Mouse (Mus musculus): ENCODE measurements at regions not wholly inside any gene's neighbourhood (a gene's known extent, or its start where the extent isn't known, plus 50 kb on each side); places are given as distances from the start of the nearest gene placed in this dataset.

DNA sequence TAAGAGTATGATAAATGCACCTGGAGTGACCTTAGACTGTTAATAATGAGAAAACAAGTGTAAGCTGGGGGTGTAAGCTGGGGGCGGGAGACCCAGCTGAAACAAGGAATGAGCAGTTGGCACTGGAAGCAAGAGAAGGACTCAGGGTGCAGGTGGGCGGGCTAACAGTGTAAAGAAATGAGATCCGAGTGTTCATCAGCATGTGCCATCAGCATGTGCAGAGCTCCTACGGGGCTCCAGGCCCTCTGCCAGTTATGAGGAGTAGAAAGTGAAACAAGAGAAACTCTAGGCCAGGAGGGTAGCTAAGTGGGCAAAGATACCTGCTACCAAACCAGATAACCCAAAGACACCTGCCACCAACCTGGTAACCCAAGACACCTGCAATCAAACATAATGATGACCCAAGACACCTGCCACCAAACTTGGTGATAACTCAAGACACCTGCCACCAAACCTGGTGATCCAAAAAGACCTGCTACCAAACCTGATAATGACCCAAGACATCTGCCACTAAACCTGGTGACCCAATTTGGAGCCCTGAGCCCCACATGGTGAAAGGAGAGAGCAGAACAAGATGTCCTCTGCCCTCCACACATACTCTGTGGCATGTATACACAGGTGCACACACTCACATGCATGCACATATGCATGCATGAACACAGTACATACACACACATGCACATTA is 120.1 kb upstream of the Ctnnb1 start:
- DNase-seq (ENCODE audit: low read depth in 2 of 2, low spot score in 2 of 2): no peak

DNA sequence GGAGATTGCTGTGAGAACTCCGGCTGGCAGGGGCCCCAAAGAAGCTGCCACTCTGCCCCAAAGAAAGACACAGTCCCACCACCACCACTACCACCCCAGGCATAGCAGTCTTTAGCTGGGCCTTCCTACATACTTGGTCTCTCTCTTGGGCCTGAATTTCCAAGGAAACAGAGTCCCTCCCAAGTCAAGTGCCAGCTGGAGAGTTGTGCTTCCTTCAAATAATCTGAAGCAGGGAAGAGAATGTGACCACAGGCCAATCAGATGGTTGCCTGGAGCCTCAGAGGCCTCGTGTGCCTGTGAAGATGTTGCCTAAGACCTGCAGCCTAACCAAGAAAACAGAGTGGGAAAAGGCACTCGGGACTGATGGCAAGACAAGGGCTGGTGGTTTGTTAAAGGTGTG is 117.5 kb upstream of the Ctnnb1 start:
- DNase-seq (ENCODE audit: low read depth in 2 of 2, low spot score in 2 of 2): no peak

DNA sequence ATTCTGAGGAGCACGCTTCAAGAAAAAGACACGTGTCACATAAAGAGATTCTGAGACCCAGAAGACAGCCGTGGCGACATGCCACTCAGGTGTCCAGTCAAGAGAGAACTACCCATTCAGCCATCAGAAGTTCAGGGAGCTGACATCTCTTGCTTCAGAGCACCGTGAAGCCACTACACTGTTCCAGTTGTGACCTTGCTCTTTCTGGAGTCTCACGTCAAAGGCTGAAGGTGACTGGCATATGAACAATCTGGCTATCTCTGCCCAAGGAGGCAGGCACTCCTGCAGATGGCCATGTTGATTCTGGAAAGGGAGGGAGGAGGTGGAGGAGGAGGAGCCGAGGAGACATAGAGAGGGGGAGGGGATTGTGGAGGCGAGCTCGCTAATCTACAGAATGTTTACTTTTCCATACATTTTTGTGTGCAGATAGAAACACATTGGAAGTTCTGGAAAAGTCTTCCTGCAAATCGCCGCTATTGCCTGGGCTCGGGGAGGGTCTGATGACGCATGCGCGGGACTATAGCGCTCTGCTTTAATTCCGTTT is 116.3 kb upstream of the Ctnnb1 start:
- DNase-seq (ENCODE audit: low read depth in 2 of 2, low spot score in 2 of 2): no peak

DNA sequence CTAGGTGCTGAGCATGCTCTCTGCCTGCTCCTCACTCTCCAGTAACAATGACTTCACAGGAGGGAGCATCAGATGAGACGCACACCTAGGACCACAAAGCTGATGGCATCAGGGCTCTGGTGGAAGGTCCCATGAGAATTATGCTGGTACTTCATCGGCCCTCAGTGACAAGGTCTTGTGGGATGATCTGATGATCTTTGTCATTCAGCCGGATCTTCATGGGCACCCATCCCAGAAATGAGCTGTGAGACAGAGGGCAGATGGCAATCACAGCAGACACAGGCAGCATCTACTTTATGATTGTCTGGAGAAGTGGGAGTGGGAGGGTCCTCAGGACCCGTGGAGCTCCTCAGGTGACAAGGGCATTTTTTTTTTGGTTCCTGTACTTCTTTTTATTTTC is 114.7 kb upstream of the Ctnnb1 start:
- no peak for DNase-seq (ENCODE audit: low read depth in 2 of 2, low spot score in 2 of 2)

DNA sequence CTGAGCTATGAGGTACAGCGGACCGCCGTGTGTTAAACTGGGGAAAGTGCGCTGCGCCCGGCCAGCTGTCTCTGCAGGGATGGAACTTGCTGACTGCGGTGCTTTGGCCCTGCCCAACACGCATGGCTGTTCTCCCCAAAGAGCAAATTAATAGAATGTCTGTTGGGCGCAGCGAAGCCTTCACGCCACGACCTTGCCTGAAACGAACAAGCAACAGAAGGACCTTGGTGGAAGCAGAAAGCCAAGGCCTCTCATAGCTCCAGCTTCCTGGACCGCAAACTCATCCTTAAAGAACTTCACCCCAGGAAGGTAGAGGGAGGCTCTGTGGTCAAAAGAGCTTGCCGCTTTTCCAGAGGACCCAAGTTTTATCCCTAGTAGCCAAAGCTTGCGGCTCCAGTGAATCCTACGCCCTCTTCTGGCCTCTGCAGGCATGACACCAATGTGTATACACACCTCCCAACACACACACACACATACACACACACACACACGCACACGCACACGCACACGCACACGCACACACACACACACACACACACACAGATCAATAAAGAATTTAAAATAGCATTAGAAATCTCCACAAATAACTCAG is 110.2 kb upstream of the Ctnnb1 start:
- DNase-seq (ENCODE audit: low read depth in 2 of 2, low spot score in 2 of 2): no peak

DNA sequence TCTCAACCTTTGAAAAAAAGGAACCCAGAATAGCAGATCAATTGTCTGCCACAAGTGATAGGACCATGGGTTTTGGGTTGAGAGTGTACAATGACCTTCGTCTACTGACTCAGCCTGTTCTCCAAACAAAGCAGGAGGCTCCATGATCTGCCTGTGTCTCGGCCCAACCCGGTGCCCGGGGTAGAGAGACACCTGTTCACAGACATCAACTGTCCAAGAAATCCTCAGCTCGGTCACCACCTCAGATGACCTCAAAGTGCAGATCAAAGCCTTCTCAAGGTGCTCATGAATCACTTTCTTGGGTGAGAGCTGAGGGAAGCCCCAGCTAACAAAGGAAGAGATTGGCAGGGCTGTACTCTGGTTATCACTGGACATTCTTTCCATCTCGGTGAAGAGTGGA is 108.1 kb upstream of the Ctnnb1 start:
- no peak for DNase-seq (ENCODE audit: low read depth in 2 of 2, low spot score in 2 of 2)

DNA sequence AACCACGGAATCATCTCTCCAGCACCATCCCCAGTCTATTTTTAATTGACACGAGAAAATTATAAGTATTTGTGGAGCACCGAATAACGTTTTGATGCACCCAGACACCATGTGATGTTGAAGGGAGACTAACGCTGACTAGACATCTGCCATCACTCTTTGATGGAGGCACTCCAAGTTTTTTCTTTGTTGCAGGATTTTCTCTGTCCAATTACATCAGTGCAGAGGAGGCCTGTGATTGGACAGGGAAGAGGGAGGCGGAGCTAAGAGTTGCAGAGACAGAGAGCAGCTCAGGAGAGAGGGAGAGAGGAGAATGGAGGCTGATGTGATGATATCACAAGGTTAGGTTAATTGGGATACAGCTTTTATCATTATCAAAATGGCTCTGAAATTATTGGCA is 105.6 kb upstream of the Ctnnb1 start:
- DNase-seq (ENCODE audit: low read depth in 2 of 2, low spot score in 2 of 2): no peak

DNA sequence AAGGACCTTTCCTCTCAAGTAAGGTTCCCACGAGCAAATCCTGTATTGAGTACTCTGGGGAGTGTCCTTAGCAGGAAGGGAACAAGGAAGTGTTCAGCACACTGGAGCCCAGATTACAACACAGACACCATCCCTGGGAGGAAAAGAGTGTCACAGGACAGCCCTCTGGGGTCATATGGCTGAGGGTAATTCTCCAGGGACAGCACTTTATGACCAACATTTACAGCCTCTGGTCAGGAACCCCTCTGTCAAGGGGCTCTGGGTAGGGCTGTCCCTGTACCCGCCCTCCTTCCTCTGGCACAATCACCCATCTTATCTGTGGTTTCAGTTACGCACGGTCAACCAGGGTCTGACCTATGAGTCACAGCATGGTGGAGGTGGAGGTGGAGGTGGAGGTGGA is 102.8 kb upstream of the Ctnnb1 start:
- no peak for DNase-seq (ENCODE audit: low read depth in 2 of 2, low spot score in 2 of 2)

DNA sequence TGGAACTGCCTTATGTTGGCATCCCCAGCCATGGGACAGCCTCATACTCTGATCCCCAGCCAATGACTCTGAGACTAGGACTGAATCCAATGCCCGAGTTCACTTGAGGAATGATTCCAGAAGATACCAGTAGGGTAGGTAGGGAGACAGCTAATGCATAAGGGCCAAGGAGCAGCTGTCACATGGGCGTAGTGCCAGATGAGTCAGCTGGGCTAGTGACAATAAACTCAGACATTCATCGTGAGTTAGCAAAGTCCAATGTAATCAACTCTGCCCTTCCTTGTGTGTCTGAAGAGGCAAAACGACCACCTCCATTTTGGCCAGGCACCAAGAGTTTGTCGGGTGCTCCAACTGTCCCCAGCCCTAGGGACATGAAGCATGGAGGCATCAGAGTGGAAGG is 98.5 kb upstream of the Ctnnb1 start:
- no peak for DNase-seq (ENCODE audit: low read depth in 2 of 2, low spot score in 2 of 2)

DNA sequence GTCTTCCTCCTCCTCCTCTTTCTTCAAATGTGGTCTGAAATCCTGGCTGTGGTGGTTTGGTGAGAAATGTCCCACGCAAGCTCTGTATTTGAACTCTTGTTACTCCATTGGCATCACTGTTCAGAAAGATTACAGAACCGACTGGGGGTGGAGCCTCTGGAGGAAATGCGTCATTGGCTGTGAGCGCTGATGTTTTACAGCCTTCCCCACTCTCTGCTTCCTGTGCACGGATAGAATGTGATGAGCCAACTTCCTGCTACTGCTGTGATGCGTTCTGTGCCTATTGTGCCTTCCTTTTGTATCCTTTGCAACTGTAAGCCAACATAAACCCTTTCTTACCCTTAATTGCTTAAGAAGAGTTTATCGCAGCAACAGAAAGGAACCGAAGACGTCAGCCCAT is 94.8 kb upstream of the Ctnnb1 start:
- DNase-seq (ENCODE audit: low read depth in 2 of 2, low spot score in 2 of 2): no peak

DNA sequence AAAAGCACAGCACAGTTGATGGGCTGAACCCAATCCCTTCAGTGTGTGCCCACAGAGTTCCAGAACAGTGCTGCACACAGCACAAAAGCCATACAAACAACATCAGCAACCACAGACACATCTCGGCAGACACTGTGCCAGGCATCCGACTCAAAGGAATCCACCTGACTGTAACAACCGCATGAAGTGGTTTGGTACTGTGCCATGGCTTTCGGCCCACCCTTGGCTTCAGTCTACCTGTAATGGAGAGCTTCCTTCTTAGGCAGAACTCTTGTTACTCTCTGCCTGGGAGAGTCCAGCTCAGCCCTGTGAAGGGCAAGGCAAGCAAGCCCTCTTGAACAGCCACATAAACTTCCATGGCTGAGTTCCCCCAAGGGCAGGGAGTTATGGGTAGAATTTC is 93.4 kb upstream of the Ctnnb1 start:
- no peak for DNase-seq (ENCODE audit: low read depth in 2 of 2, low spot score in 2 of 2)

DNA sequence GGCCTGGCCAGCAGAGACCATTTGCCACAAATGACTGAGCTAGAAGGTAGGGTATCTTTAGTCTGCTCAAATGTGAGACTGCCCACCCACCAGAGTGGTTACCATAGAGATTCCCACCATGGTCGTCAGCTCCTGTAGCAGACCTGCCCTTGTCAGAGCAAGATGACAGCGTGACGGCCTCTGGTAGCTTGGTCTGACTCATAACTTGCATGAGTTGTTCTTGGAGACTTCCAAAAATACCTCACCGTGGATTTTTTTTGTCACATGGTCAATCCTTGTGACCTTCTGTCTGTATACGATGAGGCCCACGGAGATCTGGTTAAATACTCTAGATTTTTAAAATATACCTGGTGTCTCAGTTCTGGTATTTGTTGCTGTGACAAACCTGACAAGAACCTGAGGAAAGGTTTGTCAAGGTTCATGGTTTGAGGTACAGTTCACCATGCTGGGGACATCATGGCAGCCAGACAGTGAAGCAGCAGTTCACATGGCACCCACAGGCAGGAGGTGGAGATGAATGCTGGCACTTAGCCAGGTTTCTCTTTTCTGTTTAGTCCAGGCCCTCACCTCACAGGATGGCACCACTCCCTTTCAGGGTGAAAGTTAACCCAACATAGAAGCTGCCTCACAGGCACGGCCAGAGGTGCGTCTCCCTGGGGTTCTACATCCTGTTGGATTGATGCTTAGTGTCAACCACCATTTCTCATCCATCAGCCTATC is 91.4 kb upstream of the Ctnnb1 start:
- no peak for DNase-seq (ENCODE audit: low read depth in 2 of 2, low spot score in 2 of 2)

DNA sequence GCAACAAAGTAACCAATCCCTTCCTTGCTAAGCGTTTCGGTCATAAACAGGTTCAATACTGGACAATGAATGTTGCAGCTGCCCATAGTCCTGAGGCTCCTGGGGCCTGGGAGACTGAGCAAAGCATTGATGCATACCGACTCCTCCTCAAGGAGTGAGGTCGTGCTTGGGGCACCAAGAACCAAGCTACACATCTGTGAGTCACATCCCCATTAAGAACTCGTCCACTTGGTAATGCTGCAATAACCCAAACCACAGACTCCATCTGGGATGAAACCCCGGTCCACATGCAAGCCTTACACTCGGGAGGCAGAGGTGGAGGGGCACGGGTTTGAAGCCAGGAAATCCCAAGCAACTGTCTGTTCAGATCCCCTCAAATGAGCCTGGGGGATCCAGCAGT is 85.3 kb upstream of the Ctnnb1 start:
- DNase-seq (ENCODE audit: low read depth in 2 of 2, low spot score in 2 of 2): no peak

DNA sequence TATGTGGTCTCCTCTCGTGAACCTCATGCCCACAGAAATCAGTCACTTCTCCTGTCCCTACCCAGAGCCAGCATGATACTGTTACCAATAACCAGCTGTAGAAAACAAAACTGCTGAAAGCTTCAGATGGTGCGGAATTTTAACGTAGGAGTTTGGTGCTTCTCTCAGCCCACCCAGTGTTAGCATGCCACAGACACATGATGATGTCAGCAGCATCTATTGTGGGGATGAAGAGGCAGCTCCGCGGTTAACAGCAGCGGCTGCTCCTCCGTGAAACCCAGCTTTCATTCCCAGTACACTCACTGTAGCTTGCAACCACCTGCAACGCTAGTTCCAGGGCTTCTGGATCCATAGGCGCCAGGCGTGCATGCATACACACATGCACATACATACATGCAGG is 83.5 kb upstream of the Ctnnb1 start:
- DNase-seq (ENCODE audit: low read depth in 2 of 2, low spot score in 2 of 2): no peak

DNA sequence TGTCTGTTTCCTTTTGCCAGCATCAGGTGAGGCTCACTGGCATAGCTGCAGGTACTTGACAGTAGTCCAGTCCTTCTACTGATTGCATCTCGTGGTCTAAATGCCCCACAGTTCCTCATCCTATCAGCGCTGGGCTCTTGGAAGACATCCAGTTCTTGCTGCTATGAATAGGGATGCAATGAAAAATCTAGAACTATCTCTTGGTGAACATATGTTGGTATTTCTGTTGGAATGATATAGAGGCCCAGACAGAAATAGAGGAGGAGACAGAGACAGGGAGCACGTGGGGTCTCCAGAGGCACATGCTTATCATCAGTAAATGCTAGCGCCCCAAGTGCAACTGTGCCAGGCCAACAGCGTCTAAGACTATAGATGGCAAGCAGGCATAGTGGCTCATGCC is 81.4 kb upstream of the Ctnnb1 start:
- DNase-seq (ENCODE audit: low read depth in 2 of 2, low spot score in 2 of 2): no peak

DNA sequence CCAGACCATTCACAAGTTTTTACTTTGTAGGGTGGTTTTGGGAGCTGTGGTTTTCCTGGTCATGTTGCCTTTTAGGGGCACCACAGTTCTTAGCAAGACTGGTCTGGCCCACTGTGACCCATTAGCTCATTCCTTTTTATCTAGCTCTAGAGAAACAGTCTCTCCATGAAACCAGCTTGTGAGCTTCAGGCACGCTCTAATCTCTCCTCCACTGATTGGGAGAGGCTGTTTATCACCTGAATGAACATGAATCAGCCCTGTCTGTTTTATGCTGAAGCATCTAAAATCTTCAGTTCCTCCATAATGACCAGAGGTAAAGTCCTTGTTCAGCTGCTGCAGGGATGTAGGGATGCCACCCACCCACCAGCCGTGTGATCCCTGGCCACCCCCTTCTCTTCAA is 80.1 kb upstream of the Ctnnb1 start:
- no peak for DNase-seq (ENCODE audit: low read depth in 2 of 2, low spot score in 2 of 2)

DNA sequence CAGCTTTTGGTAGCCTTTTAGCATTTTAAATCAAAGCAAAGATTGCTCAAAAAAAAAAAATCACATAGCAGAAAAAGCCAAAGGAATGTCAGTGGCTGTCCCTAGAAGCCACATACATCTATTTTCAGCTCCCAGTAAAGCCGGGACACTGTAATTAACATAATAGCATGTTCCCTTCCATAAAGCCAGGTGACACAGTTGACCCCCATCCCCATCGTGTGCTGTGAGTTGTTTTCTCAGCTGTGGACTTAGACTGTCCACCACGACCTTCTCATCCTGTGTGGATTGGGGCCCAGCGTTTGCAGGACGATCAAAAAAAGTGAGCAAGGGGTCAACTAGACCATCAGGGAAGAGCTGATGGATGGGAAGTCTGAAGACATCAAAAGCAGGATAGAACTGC is 78.9 kb upstream of the Ctnnb1 start:
- no peak for DNase-seq (ENCODE audit: low read depth in 2 of 2, low spot score in 2 of 2)

DNA sequence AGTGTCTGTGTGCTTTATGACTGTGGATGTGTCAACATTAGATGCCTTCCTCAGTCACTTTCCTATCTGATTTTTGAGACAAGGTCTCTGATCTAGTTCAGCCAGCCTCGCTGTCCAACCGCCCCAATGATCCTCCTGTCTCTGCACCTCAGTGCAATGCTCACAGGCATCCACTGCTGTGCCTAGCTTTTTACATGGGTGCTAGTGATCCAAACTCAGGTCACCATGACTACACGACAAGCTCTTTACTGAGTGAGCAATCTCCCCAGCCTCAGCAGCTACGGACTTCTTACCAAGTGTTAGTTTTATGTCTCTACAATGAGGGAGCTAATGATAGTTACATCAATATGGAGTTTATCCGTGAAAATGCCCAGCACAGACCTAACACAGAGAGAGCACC is 77.1 kb upstream of the Ctnnb1 start:
- DNase-seq (ENCODE audit: low read depth in 2 of 2, low spot score in 2 of 2): no peak

DNA sequence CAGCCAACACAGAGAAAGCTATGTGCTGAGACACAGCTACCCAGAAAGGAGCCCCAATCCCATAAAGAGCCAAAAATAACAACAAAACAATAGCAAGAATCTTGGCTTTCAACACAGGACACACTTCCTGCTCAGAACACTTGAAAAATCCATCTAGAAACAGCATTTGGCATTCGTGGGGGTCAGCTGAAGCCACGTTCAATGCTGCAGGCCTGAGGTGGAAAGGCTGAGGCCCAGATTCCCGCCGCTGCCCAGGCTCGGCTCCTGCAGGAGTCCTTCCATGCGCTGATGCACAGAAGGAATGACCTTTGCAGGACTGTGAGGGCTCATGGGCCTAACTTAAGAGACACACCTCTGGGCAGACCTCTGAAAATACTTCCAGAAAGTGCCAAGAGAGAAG is 76.4 kb upstream of the Ctnnb1 start:
- no peak for DNase-seq (ENCODE audit: low read depth in 2 of 2, low spot score in 2 of 2)

DNA sequence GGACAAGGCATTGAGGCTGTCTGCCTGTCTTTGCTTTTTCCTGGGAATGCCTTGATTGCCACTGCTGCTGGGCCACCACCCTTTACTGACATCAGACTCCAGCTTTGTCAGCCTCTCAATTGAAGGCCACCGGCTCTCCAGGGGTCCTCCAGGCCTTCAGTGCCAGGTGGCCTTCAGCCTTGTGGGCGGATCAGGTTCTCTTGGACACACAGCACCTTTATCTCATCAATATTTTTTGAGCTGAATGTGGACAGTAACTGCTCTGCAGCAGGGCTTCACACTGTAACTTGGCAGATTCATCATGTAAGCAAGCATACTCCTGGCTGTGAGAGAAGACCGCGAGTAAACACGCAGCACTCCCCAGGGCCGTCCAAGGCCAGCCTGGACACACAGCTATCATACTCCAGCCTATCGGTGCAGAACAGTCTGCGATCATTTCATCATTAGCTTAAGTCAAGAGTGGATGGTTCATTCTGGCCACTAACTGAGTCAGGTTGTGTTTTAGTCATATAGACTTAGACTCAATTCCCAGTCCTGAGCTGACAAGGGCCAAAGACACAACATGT is 75.9 kb upstream of the Ctnnb1 start:
- no peak for DNase-seq (ENCODE audit: low read depth in 2 of 2, low spot score in 2 of 2)

DNA sequence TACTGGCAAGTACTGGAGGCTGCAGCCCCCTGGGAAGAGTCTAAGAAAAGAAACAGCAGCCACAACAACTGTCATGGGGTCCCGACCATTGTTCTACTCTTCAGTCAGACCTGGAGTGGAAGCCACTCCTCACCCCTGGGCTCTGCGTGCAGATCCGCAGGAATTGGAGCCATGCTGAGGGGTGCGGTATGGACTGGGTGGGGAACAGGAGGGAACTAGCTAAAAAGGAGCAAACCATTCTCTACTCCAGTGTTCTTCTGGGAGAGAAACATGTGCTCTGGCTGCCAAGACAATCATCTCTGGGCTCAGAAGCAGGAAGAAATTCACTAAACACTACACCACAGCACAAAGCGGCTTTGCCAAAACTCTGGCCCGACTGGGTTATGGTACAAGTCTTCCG is 74.7 kb upstream of the Ctnnb1 start:
- DNase-seq (ENCODE audit: low read depth in 2 of 2, low spot score in 2 of 2): no peak
